Mouse (Mus musculus): ENCODE data around the gene Taf3. TPM values are rescaled to one million over a fixed set of nuclear protein-coding genes. Genes with fewer than 3 reads are reported as not detected.

Gene Taf3
- 10 to 100 TPM; 13.9 to 15.4 TPM for total RNA-seq (2021)
- long read RNA-seq, experiment 1, full-length matches to known transcripts: 9 of 14 reads
- long read RNA-seq, experiment 1, partial matches to known transcripts: 0 of 14 reads
- long read RNA-seq, experiment 1, other reads (novel, unspliced or antisense): 5 of 14 reads
- long read RNA-seq, experiment 2, full-length matches to known transcripts: 12 of 13 reads
- long read RNA-seq, experiment 2, partial matches to known transcripts: 1 of 13 reads
- long read RNA-seq, experiment 2, other reads (novel, unspliced or antisense): 0 of 13 reads

DNA sequence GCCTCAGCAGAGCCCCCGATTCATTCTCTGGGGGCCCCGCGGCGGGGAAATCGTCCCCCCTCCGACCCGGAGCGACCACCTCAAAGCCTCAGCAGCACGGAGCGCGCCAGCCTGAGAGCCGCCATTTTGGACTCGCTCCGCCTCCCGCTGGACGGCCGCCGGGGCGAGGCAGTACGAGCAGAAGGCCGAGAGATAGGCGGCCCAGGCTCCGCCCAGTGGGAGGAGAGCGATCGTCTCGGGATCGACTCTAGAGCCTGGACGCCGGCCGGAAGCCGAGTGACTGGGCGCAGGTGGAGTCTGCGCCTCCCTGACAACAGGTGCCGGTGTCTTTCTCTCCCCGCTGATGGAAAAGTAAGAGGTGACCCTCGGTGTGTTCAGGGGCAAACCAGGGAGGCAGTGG, at the start of gene Taf3:
Taf3 (minus strand) TSS at position 136 of the 400 bp plus-strand sequence.
- peak within 1 kb of the TSS; percentile 89 for H3K27ac ChIP-seq
- peak; percentile 93 to 94 for DNase-seq (ENCODE audit: low spot score in 2 of 2)
- H3K4me3 ChIP-seq: peak within 1 kb of the TSS; percentile 93
- no peak for TF ChIP-seq CTCF (conservative IDR thresholded peaks at IDR 0.05)

DNA sequence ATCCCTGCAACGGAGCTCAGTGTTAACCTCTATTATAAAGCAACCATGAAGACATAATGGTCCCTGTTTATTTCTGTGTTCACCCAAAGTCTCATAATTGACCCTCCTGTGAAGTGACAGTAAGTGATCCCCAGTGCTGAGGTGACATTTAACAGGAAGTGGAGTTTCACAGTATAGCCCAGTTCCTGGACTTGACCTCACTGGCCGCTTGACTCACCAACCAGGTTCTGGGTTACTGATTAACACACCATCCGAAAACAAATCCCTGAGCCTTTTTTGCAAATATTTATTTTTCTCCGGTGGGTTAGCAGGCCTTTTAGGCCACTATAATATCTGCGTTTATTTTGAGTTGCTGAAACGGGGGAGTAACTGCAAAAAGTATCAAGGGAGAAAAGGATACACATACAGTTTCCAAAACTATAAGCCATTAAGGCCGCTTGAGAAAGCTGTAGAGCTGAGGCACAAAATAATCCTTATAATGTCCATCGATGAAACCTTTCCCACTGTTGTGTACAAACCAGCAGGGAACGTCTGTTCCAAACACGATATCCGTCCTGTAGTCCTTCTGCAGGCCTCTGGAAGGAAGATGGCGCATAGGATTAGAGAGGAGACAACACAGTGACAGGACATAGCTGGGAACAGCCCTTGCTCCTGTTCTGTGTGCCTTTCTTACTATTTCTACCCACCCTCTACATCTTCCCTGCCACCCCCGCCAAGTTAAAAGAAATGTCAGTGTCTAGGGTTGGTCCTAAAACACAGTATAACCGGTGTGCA, 46.1 kb upstream of the Taf3 start:
- TF ChIP-seq CTCF (conservative IDR thresholded peaks at IDR 0.05): no peak
- H3K27ac ChIP-seq: no peak overlapping the region
- DNase-seq (ENCODE audit: low spot score in 2 of 2): no peak
- no peak overlapping the region for H3K4me3 ChIP-seq

DNA sequence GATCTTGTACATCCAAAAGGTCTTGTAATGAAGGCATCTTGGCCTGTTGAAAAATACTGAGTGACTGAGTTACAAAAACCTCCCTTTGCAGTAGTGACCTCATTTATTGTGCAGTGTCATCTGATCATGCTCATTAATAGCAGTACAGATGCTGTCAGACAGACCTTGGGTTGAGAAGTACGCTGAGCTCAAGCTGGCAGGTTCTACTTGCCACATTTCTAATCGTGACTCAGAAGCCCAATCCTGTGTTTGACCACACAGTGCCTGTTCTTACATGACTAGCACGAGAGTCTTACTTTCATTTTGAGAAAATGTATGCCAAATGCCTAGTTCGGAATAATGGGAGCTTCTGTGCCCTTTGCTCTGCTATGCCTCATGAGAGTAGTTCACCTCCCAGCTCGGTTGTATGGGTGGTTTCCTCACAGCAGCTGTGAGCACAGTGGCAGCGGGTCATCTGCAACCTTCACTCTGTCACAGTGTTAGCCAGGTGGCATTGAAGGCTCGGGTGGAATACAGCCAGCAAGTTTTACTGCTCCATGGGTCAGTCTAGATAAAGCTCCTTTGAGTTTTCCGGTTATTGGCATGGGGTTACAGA, 39.0 kb upstream of the Taf3 start:
- DNase-seq (ENCODE audit: low spot score in 2 of 2): no peak
- H3K4me3 ChIP-seq: no peak overlapping the region
- H3K27ac ChIP-seq: no peak overlapping the region
- TF ChIP-seq CTCF (conservative IDR thresholded peaks at IDR 0.05): no peak

DNA sequence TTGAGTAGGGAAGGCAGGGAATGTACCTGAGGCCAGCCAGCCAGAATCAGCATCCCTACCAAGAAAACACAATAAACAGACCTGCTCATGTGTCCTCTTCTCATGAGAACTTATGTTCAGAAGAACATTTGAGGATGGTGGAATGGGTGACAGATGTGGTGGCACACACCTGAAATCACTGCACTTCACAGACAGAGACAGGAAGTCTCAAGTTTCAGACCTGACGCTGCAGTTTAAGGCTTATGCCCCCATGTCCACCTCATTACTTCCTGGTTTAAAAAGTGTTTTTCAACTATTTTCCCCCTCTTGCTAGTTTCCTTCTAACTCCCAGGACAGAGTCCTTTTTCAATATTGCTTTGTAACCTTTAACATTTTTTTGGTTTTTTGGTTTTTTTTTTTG, 34.3 kb upstream of the Taf3 start:
- DNase-seq (ENCODE audit: low spot score in 2 of 2): no peak
- Histone ChIP-seq H3K4me3 (no peak overlapping the region), H3K27ac (no peak overlapping the region)
- TF ChIP-seq CTCF (conservative IDR thresholded peaks at IDR 0.05): no peak

DNA sequence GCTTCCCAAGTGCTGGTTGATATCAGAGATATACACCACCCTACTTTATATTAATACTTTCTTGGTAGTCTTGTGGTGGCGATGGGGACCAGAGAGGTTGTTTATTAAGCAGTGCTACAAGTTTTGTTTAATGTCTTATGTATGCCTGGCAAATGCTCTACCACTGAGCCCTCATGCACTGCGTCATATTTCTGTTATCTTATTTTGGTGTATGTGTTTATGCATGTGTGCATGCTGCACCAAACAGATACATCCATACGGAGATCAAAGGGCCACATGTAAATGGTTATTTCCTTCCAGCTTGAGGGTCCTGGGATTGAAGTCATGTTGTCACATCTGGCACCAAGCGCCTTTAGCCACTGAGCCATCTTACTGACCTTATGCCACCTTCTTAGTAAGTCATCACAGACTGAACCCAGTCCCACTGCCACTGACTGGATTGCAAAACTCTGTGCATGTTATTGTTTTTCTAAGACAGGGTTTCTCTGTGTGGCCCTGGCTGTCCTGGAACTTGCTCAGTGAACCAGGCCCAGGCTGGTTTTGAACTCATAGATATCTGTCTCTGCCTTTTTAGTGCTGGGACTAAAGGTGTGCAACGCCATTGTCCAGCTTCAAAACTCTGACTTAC, 33.2 kb upstream of the Taf3 start:
- peak overlapping the region; percentile 79 for H3K4me3 ChIP-seq
- no peak for TF ChIP-seq CTCF (conservative IDR thresholded peaks at IDR 0.05)
- H3K27ac ChIP-seq: no peak overlapping the region
- DNase-seq (ENCODE audit: low spot score in 2 of 2): no peak

DNA sequence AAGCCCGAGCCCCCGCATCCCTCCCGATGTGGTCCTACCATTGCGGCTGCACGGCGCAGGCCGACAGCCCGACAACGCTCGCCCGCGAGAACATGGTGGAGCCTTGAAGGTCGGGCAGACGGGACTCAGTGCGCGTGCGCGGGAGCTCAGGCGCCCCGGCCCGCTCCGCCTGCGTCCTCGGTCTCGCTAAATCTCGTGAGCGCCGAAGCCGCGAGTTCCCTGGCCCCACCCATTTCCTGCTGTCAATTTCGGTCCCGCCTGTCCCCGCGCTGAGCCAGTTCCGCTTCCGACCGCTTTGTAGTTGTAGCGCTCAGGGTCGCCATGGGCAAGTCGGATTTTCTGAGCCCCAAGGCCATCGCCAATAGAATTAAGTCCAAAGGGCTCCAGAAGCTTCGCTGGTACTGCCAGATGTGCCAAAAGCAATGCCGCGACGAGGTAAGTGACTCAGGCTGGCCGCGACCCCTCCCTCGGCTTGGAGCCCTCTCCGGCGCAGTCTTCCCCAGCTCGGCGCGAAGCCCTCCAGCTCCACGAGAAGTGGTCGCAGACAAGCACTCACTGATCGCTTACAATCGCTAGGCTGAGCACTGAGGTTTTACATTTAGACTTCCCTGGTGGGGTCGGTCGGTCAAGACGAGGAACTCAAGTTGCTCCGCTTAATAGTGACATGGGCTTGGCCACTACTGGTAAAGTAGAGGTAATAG, 32.1 kb upstream of the Taf3 start, which contains the start of the genes Atp5c1 and Kin:
Atp5c1 (minus strand) TSS at position 201 of the 701 bp plus-strand sequence.
Kin (plus strand) TSS at position 284 of the 701 bp plus-strand sequence.
- Histone ChIP-seq H3K27ac (peak within 1 kb of the TSS; percentile 100), H3K4me3 (peak within 1 kb of the TSS; percentile 79)
- peak; percentile 96 to 97 for DNase-seq (ENCODE audit: low spot score in 2 of 2)
- TF ChIP-seq CTCF (conservative IDR thresholded peaks at IDR 0.05): peak; percentile 82

DNA sequence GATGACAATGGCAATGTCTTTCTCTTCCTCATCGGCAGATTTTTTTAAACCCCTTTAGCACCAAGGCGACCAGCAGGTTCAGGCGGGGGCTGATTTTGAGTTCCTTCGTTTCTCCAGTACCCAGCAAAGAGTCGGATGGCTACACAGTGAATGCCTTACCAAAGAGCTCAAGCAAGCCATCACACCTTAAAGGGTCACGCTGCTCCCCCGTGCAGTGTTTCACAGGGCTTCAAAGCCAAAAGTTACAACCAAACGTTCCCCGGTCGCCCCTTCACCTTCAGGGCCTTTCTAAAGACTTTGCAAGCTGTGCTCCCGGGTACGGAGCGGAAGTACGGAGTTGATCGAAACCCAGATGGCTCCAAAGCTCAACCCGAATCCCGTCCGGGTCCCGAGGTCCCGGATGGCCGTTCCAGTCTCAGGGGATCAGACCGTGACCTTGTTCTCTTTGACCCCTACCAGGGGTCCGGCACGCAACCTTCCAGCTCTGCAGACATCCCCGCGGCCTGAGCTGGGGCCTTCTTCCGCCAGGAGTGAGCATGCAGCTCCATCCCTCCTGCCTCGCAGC, 31.4 kb upstream of the Taf3 start:
- DNase-seq (ENCODE audit: low spot score in 2 of 2): no peak
- Histone ChIP-seq H3K4me3 (peak overlapping the region; percentile 79), H3K27ac (peak overlapping the region; percentile 100)
- TF ChIP-seq CTCF (conservative IDR thresholded peaks at IDR 0.05): no peak

DNA sequence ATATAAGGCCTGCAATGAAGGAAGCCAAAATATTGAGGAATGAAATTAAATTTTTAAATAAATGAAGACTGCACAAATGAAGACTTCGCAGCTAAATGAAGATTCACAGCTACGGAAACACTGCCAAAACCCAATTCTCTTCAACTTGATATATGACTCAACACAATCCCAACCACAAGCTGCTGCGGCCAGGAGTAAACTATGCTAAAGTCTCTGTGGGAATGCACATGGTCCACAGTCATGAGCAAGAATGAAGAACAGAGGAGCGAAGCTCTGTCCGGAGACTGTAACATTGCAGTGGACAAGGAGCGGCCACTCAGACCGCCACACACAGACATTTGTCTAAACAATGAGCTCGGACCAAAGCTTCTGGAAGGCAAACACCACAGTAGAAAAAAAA, 28.3 kb upstream of the Taf3 start:
- no peak for TF ChIP-seq CTCF (conservative IDR thresholded peaks at IDR 0.05)
- no peak for DNase-seq (ENCODE audit: low spot score in 2 of 2)
- Histone ChIP-seq H3K27ac (no peak overlapping the region), H3K4me3 (no peak overlapping the region; the same call in 1 of the 2 replicates)

DNA sequence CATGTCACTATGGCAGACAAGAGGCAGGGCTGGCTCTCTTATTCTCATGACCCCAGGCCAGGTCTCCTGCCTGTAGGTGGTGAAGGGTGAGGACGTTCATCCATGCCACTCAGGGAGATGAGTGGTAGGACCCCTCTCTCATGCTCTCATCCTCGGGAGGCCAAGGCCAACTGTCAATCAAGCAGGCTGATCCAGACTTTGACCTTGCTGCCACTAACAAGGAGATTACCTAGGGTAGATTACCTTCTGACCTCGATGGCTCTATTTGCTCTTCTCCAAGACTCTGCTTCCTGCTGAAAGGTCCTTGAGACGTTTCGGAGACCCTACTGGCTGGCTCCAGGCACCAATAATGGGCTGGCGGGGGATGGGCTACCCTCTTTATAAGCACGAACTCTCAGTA, 26.1 kb upstream of the Taf3 start:
- DNase-seq (ENCODE audit: low spot score in 2 of 2): no peak
- Histone ChIP-seq H3K27ac (no peak overlapping the region), H3K4me3 (no peak overlapping the region)
- no peak for TF ChIP-seq CTCF (conservative IDR thresholded peaks at IDR 0.05)

DNA sequence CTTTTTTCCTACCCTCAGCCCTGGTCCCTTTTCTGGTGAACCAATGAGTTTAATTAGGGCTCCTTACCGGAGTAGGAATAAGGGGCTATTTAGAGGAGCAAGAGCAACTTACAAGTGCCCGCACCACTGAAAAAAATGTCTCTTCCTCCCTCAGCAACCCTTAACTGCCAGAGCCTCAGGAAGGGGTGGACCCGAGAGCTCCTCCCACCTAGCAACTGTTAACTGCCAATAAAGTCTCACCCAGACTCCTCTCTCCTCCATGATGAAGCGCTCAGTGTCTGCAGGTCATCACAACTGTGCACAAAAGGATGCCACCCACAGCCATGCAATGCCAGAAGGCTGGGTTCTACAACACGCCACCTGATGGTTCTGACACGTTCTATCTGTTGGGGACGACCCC, 23.4 kb upstream of the Taf3 start:
- no peak overlapping the region for H3K4me3 ChIP-seq
- no peak for TF ChIP-seq CTCF (conservative IDR thresholded peaks at IDR 0.05)
- H3K27ac ChIP-seq: no peak overlapping the region
- DNase-seq (ENCODE audit: low spot score in 2 of 2): no peak

DNA sequence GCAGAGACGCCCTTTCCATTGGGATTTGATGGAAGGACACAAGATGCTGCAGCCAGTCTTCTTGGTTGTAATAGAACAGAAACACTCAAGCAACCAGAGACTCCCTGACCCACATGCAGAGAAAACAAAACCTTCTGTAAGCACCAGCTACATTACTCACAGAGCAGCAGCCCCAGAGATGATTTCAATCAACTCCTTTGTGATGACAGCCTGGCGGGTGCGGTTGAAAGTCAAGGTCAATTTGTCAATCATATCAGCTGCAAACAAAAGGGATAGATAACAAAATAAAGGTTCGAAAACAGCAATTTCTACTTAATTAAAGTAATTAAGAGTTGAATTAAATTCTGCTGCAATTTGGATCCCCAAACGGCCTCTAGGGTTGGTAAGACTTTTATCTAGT, 10.4 kb upstream of the Taf3 start:
- Histone ChIP-seq H3K27ac (no peak overlapping the region), H3K4me3 (no peak overlapping the region)
- no peak for TF ChIP-seq CTCF (conservative IDR thresholded peaks at IDR 0.05)
- DNase-seq (ENCODE audit: low spot score in 2 of 2): no peak

DNA sequence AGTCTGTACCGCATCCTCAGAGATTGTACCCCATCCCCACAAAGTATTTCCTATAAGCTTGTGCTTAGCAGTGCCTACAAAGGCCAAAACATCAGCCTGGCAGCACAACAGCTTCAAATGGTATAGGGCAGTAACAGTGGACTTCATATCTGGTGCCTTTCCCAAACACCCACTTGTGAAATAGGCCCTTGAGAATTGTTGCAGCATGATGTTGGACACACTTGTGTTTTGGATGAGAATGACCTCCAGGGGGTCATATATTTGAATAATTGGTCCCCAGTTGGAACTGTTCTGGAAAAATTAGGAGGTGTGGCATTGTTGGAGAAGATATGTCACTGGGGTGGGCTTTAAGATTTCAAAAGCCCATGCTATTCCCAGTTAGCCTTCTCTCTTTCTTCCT, 3.6 kb upstream of the Taf3 start:
- Histone ChIP-seq H3K4me3 (no peak overlapping the region), H3K27ac (peak overlapping the region; percentile 40; the same call in 1 of the 2 replicates)
- no peak for DNase-seq (ENCODE audit: low spot score in 2 of 2)
- no peak for TF ChIP-seq CTCF (conservative IDR thresholded peaks at IDR 0.05)
